Mouse (Mus musculus): Measurements from ENCODE around the gene Ovca2. TPM values are rescaled to one million over a fixed set of nuclear protein-coding genes. Genes with fewer than 3 reads are reported as not detected.
"Not testable (repeated sequence)": the region's sequence is repeated elsewhere in the genome, so short reads cannot be mapped to it uniquely, and the experiment has no call there.

The Ovca2 gene
- polyA plus RNA-seq, 1 experiment, result 19.9 TPM

GRCm38 (mm10) chr11:75194850-75195461 lies 16.3 kb upstream of the Ovca2 start:
- DNase-seq (ENCODE audit: low spot score), result peak; percentile 53

- no peak for DNase-seq (ENCODE audit: low spot score)
Observed at GRCm38 (mm10) chr11:75194121-75194849, 15.7 kb upstream of the Ovca2 start.

DNA sequence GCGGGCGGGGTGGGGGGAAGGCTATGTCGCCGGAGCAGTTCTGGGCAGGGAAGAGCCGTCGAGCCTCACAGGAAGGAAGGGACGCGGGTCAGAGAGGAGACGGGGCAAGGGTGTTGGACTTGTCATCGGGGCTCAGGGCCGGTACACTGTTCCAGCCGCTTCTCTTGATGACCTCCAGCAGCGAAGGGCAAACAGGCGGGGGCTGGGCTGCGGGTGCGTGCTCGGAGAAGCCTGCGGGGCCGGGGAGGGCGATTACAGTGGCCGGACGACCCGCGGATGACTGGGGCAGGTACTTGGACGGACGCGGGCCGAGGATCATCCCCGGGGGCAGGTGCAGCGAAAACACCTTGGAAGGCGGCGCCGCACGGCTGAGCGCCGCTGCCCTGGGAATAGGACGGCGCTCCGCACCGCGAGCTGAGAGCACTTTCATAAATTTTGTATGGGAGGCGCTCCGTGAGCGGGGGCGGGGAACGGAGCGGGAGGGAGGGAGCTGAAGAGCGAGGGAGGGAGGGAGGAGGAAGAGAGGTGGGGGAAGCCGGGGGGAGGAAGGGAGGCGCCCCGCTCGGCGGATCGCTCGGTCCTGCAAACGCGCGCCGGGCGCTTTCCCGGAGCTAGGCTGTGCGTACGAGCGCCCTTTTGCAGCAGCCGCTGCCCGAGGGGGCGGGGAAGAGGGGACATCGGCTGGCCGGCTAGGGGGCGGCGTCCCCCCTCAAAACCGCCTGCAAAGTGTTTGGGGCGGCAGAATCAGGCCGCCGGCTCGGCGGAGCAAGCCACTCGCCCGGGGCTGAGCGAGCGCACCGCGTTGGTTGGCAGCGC lies 14.8 kb upstream of the Ovca2 start, which contains the start of gene Rtn4rl1:
Gene Rtn4rl1 (plus strand): TSS at position 528 of the 816 bp plus-strand sequence.
- DNase-seq (ENCODE audit: low spot score), result peak; percentile 73

DNA sequence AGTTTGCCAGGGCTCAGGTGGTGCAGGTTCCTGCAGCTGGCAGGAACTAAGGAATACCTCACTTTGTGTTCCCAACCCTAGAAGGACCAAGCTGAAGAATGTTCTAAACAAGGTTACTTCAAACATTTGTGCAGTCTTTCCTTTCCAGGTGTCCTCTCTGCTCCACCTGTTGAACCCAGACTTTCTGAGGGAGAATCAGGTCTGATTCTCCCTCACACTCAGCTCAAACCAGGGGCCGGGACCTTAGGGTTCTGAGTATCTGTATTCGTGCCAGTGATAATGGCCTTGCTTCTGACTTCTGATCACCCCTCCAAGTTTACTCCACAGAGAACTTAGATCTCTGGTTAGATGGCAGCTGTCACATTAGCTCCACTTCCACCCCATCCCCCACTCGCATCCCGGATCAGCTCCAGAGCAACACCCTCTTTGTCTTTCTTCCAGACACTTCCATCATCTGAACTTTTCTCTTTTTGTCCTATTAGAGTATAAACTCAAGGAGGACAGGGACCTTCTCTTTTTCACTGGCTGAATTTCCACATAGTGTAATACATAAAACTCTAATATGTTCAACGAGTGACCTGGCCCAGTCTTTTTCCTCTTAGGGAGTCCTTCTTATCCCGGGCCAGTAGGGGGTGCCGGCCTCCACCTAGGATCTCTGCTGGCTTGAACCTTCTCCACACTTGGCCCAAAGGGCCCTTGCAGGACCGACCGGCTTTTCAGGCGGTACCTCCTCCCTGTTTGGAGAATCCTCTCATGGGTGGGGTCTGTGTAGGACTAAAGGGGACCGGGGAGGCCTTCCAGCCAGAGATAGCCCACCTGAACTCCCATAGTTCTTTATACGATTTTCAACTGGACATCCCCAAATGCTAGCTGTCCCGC lies 13.9 kb upstream of the Ovca2 start:
- DNase-seq (ENCODE audit: low spot score), result peak; percentile 59

- no peak for DNase-seq (ENCODE audit: low spot score)
Observed at GRCm38 (mm10) chr11:75191841-75192240, 13.2 kb upstream of the Ovca2 start.

DNA sequence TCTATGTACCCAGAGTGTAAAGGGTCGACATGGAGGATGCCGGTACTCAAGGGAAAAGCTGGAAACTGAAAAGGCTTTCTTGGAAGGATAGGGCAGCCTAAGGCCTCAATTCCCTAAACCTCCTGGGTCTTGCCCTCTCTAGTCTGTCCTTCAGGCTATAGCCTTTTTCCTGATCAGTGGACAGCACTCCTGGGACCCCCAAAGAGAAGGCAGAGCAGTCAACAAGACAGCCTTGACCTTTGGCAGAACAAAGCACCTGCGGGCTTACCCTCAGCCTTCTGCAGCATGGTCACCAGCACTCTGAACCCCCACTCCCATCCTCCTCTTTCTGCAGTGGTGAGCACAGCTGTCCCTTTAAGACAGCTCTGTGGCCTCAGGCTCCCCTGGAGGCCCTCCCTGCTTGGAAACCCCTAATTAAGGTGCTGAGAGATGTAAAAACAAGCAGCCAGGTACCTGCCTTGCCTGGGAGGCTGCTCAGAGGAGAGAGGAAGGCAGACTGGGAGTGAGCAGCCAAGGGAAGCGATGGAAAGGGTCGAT lies 12.3 kb upstream of the Ovca2 start, which contains the start of gene Dph1:
Gene Dph1 (minus strand): TSS at position 337 of the 537 bp plus-strand sequence.
- no peak for DNase-seq (ENCODE audit: low spot score)

GRCm38 (mm10) chr11:75190371-75190724 lies 11.7 kb upstream of the Ovca2 start:
- DNase-seq (ENCODE audit: low spot score), result peak; percentile 51

DNA sequence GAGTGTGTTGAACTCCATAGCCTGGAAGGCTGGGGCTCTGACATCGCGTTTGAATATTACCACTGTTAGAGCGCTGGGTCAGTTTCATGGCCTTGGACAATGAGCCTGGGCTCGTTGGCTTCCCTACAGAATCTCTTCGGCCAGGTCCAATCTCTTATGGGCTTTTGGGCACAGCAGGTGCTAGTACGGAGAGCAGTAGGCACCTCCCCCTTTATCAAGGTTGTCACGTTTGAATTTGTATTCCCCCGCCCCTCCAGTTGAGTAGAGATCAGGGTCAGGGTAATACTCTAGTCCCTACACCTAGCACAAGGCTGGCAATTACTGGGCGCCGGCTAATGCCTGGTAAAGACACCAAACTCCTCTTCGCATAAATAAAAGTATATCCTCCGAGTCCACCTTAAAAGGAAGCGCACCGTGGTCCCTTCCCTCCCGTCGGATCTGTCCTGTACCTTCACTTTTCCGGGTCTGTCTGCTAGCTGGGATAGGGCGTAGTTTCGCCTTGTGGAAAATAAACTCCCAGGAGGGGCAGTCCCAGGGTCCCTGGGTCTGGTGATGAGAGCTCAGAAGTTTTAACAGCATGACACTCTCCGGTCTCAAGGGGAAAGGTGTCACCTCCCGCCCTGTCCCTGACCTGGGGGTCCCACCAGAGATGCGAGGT lies 11.2 kb upstream of the Ovca2 start:
- DNase-seq (ENCODE audit: low spot score), result no peak

DNA sequence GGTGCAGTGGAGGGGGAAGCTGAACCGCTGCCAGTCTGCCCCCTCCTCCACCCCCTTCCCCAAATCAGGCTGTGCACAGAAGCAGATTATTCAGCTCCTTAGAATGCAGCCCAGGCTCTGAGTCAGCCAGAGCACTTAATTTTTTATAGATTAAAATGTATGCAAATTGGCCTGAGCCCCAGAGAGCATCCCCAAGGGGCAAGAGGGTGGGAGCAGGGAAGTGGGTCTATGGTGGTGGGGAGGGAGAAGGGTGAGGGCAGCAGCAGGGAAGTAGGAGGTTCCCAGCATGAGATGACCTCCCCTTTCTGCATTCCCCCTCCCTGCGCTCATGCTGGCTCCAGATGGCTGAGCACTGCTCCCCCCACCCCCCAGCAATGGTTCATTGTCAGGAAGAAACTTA lies 6.4 kb upstream of the Ovca2 start:
- no peak for DNase-seq (ENCODE audit: low spot score)

DNA sequence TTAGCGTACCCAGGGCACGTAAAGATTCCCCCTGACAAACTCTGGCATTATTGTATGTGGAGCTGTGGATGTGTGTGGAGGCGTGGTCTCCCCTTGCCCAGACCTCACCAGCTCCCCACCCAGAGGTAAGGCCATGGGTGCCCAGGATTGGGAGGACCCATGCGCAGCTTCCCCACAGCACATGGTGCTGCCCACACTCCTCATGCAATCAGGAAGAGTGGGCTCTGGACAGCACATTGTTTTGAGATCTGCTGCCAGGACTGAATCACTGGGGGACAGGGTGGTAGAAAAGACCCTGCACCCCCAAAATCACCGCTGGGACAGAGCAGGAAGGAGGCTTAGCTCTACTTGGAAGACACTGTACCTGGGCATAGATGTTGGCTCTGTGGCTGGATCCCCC lies 5.9 kb upstream of the Ovca2 start:
- no peak for DNase-seq (ENCODE audit: low spot score)

- DNase-seq (ENCODE audit: low spot score), result no peak
Observed at GRCm38 (mm10) chr11:75183917-75184570, 5.4 kb upstream of the Ovca2 start.

DNA sequence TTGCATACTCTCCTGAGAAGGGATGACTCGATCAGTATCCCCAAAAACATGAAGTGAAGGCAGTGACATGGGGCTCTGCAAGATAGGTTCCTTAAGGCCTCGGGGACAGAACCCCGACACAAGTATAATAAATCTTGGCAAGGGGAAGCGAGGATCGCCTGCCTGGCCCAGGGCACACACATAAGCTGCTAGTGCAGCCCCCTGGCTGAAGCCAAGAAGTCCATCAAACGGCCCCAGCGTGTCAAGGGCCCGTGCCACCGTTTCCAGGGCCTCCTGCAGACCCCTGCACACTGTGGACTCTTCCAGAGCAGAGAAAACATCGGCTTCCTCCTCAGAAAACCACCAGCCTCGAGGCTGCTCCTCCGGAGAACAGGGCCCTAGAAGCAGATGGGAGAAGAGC lies 624 bp downstream of the Ovca2 start:
- DNase-seq (ENCODE audit: low spot score), result no peak

DNA sequence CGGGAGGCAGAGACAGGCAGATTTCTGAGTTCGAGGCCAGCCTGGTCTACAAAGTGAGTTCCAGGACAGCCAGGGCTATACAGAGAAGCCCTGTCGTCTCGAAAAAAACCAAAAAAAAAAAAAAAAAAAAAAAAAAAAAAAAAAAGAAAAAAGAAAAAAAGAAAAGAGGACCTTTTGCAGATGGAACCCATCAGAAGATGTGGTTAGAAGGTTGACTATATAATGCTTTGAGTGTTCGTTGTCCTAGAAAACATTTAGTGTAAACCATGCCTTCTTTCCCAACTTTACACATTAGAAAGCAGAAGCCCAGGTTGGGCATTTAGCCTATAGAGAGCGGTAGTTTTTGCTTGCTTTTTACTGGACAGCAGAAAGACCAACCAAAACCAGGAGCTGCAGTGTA lies 4.1 kb downstream of the Ovca2 start:
- not testable (repeated sequence) for DNase-seq (ENCODE audit: low spot score)

- DNase-seq (ENCODE audit: low spot score), result no peak
Observed at GRCm38 (mm10) chr11:75173799-75174165, 4.9 kb downstream of the Ovca2 start.

DNA sequence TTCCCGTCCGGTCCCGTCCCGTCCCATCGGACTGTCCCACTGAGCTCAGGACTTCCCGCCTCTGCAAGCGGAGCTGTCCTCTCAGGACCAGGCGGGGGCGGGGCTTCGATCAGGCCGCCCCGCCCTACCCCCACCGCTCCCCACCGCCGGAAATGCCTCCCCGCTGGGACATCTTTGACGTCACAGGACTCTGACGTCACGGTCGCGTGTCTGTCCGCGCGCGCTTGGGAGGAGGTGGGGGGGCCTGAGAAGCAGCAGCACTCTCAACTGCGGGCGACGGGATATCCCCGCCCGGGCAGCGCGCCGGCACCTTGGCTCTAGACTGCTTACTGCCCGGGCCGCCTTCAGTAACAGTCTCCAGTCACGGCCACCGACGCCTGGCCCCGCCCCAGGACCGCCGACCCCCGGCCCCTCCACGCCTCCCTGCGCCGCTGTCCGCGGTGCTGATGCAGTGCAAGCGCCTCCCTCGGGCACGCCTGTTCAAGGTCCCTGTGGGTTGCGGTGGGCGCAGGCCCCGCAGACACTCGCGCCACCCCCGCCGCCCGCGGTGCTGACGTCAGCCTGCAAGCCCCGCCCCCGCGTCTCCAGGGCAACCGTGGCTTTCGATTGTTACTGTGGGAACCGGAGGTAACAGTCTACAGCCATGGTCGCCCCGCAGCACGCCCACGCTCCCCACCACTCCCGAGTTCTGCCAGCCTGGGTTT lies 5.4 kb downstream of the Ovca2 start:
- peak; percentile 61 for DNase-seq (ENCODE audit: low spot score)

- peak; percentile 25 for DNase-seq (ENCODE audit: low spot score)
Observed at GRCm38 (mm10) chr11:75172151-75173094, 6.2 kb downstream of the Ovca2 start.

- DNase-seq (ENCODE audit: low spot score), result peak; percentile 20
Observed at GRCm38 (mm10) chr11:75171186-75171865, 7.3 kb downstream of the Ovca2 start.

Data from urinary bladder, adult 2 months (tissue).